Mouse (Mus musculus) kidney, adult 11 months (tissue): ENCODE results near the gene Cpsf3.

Source experiments
- DNase-seq: peaks from one replicate; pipeline ENCODE4 v3.0.0; 2022

The Cpsf3 gene

GRCm38 (mm10) chr12:21298856-21299255 is 13.7 kb downstream of the Cpsf3 start:
- no peak for DNase-seq

GRCm38 (mm10) chr12:21301324-21301723 is 16.1 kb downstream of the Cpsf3 start:
- DNase-seq: no peak

DNA sequence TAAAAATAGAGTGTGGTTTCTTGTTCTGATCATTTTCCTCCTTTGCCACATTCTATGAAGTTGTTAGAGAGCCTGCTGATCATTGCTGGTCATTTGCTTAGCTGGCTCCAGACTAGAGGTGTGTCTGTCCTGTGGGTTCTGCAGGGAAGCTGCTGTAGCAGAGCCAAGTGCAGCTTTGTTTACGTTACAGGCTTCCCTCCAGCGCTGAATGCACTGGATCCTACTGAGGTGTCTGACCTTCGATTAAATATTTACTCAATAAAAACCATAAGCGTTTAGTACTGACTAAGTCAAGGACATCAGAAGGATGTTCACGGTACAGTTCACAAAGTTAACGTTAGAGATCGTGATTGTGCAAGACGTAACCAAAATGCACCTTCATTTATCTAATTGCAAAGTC is 16.7 kb downstream of the Cpsf3 start:
- DNase-seq: peak; percentile 73

DNA sequence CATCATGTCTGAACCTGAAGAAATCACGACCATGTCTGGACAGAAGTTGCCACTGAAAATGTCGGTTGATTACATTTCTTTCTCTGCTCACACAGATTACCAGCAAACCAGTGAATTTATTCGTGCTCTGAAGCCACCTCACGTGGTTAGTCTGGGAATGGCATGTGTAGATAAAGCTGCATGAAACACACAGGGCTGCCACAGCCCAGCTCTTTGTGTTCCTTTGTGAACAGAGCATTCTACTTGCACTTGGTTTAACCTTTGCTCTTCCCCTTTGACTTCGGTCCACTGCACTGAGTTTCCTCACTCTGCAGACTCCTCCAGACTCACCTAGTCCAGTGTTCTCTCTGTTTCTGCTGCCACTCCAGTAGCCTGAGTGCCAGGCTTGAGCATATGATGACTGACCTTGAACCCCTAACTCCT is 17.2 kb downstream of the Cpsf3 start:
- peak; percentile 87 for DNase-seq

DNA sequence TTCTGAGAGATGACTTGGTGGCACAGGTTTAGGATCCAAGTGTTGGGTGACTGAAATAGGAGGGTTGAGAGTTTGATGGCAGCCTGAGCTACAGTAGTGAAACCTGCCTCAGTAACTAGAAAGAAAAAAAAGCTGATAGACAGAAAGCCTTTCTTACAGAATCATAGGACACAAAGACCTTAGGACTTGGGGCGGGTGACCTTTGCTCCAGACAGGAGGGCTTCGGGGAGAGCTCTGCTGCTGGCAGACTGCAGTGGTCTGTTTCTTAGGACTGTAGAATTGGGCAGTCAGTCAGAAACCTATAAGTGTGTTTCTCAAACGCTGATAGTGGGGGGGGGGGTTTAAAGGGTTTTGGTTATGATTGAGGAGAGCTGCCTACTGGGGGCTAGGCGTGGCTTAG is 20.6 kb downstream of the Cpsf3 start:
- peak; percentile 63 for DNase-seq

DNA sequence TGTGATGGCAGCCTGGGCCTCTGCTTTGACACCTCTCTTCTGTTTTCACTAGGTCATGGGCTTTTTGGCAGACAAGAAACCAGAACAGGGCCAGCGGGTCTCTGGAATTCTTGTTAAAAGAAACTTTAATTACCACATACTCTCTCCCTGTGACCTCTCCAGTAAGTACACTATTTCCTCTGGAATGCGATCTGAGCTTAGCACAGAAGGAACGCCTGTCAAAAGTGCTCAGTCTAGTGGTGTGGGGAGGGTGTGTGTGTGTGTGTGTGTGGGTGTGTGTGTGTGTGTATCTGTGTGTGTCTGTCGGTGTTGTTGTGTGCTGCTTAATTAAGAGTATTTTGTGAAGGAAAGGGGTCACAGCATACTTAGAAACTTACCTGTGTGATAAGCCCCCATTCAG is 21.5 kb downstream of the Cpsf3 start:
- DNase-seq: no peak

DNA sequence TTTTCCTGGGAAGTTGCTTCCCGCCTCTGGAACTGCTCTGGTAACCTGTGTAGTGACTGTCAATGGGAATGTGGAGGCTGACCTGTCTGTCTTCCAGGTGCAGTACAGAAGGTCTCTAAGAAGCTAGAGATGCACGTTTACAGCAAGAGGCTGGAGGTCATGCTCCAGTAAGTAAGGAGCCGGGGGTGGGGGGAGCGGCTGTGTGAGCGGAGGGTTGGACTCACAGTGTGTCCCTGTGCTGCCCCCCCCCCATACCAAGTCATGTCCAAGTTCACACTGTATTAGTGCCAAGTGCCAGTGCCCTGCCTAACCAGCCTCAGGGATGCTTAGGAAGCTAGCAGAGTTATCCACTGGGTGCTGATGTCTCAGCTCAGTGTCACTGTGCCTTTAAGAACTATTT is 27.0 kb downstream of the Cpsf3 start:
- DNase-seq: no peak

DNA sequence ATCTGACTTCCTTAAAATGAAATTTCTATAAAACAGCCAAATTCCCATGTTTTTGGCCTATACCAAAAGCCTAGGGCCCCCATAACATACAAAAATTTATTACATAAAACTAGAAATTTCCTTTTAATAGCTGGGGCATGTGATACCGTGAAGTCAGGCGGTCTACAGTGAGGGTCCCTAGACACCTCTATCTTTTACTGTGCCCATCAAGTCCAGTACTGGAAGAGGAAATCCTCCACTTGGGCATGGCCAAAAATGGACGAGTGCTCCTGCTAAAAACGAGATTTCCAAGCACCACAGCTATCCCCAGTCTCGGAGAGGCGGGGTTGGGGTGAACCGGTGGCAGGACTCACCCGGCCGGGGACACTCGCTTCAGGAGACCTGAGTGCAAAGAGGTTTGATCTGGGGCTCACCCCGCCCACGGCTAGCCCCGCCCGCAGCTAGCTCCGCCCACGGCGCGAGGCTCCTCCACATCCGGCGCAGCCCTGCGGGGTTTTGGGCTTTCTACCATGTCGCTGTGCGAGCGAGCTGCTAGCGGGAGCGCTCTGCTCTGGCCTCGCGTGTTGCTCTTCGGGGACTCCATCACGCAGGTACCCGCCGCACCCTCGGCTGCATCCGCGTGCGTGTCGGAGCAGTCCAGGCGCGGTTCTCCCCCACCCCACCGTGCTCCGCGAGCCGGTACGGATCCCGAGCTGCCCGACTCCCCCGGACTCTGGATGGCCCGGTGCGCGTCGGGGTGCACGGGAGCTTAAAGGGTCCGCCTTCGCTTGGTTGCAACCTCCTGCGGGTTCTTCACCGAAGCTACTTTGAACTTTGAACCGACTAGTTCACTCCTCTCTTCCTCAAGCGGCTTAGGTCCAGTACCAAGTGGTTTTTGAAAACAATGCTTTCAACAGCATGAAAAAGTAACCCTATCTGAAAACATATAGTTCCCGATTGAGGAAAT is 31.0 kb downstream of the Cpsf3 start, which contains the start of gene Iah1:
Iah1 (plus strand) TSS at position 467 of the 946 bp plus-strand sequence.
- peak; percentile 88 for DNase-seq

- DNase-seq: no peak
Measured at GRCm38 (mm10) chr12:21316869-21317265, 31.7 kb downstream of the Cpsf3 start.

DNA sequence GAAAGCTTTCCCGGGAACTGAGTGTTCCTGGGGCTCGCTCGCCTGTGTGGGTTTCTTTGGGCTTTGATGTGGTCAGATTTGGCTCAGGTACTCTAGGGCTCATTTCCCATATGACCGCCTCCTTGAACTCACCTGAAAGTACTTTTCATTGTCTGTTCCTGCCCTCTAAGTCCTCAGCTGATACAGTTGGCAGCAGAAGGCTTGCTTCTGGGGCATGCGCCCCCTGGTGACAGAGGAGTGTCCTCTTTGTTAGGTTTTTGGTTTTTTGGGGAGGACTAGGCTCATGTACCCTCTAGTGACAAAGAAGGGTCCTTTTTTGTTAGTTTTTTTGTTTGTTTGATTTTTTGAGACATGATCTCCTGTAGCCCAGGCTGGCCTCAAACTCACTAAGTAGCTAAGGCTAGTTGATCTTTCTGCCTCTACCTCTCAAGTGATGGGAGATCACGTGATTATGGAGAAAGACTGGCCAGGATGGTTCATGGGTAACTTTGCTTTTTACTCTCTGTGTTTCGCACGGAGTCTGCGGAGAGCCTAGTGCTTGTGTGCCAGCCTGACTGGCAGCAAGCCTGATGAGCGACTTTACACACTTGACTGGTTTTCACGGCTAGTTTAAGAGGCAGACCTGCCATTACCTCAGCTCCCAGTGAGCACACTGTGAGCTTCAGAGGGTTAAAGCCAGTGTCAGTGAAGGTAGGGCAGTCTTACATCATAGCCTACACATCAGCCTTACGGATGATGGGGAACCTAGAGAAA is 33.1 kb downstream of the Cpsf3 start:
- peak; percentile 79 for DNase-seq

DNA sequence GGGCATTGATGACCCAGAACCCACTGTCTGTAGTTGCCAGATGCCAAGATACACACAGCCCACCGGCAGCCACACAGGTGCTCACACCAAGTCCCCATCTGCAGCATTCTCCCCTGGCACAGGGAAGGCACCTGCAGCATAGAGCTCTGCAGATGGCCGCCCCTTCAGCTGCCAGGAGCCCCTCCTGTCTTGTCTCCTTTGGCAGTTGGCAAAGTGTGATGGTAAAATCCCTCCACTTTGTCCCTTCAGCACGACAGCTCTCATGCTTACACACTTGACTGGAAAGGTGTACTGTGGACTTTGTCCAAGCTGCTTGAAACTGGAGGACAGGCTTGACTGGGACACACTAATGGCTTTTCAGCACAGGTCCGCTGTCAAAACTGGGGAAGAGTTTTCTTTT is 35.1 kb downstream of the Cpsf3 start:
- peak; percentile 59 for DNase-seq

DNA sequence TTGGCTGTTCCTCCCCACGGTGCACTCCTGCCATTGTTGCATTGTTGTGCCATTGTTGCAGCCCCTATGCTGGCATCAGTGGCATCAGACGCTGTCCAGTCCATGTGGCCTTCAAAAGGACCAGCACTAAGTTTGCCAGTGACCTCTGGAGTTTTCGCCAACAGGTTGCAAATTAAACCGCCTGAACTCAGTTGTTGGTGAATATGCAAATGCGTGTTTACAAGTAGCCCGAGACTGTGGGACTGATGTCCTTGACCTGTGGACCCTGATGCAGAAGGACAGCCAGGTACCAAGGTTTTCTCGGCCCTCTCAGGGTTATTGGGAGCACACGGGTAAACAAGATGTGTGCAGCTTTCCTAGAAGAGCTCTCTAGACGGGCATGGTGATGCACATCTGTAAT is 36.0 kb downstream of the Cpsf3 start:
- DNase-seq: peak; percentile 80

- DNase-seq: no peak
Measured at GRCm38 (mm10) chr12:21322296-21322695, 37.1 kb downstream of the Cpsf3 start.

DNA sequence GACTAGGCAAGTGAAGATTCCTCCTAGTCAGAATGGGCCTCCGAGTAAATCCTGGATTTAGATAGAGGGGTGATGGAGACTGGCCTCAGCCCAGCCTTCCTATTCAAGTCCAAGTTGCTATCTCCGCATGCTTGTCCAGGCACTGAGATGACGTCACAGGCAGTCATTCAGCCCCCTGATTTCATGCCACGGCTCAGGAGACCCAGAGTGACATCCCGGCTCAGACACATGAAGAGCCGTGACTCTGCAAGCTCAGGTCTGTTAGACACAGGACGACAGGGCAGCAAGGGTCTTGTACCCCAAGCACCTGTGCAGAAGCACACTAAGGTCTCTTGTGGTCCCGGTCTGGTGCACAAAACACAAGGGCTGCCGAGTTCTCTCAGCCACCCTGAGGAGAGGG is 37.7 kb downstream of the Cpsf3 start:
- DNase-seq: no peak

GRCm38 (mm10) chr12:21324101-21324500 is 38.9 kb downstream of the Cpsf3 start:
- DNase-seq: no peak

- no peak for DNase-seq
Measured at GRCm38 (mm10) chr12:21325266-21325665, 40.1 kb downstream of the Cpsf3 start.

GRCm38 (mm10) chr12:21326325-21326724 is 41.1 kb downstream of the Cpsf3 start:
- no peak for DNase-seq

GRCm38 (mm10) chr12:21329661-21330400 is 44.6 kb downstream of the Cpsf3 start:
- no peak for DNase-seq

GRCm38 (mm10) chr12:21330961-21331576 is 45.9 kb downstream of the Cpsf3 start:
- no peak for DNase-seq

DNA sequence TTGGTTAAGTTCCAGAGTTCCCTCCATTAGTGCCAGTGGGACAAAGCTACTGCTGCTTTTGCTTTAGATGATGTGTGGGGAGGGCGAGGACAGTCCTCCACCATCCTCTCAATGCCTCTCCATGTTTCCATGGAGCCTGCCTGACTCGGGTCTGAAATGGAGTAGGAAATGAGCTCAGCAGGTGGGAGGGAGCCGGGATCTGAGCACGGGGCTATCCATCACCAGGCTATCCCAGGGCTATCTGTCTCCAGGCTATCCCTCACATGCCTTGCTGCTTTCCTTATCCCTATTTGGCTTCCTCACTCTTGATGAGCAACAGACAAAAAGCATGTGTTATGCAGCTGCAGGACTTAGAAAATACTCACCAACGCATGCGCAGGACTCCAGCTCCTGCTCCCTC is 46.5 kb downstream of the Cpsf3 start:
- no peak for DNase-seq

DNA sequence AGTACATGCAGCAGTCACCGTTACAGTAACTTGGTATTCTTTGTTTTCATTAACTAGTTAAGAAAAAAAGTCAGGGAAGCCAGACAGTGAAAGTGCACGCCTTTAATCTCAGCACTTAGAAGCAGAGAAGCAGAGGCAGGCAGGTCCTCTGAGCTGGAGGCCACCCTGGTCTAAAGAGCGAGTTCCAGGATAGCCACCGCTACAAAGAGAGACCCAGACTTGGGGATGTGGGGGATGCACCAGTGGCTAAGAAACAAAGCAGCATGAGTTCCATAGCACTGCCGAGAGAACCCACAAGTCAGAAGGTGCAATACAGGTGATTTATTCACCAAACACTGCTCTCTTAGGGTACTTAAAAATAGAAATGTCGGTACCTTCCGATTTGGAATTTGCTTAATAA is 47.8 kb downstream of the Cpsf3 start:
- no peak for DNase-seq

DNA sequence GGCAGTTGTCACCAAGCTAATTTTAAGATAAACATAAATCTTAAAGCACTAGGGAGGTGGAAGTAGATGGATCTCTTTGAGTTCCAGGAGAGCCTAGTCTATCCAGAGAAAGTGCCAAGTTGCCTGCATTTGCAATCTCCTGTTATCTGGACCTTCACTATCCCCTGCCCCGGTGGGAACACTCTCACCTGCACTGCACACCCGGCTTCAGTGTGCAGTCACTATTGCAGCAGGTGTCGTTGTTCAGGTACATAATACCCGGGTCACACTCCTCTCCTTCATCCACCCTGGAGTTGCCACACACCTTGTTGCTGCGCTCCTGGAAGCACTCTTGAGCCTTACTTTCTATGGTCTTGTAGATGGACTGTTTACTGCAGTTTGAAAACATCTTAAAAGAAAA is 48.6 kb downstream of the Cpsf3 start:
- DNase-seq: no peak

GRCm38 (mm10) chr12:21335869-21336268 is 50.7 kb downstream of the Cpsf3 start:
- no peak for DNase-seq
